Mouse (Mus musculus): ENCODE results near the gene Fam53b. TPM values are rescaled to one million over a fixed set of nuclear protein-coding genes. Genes with fewer than 3 reads are reported as not detected.

Fam53b gene
- polyA plus RNA-seq, 1 experiment: 22.1 TPM

DNA sequence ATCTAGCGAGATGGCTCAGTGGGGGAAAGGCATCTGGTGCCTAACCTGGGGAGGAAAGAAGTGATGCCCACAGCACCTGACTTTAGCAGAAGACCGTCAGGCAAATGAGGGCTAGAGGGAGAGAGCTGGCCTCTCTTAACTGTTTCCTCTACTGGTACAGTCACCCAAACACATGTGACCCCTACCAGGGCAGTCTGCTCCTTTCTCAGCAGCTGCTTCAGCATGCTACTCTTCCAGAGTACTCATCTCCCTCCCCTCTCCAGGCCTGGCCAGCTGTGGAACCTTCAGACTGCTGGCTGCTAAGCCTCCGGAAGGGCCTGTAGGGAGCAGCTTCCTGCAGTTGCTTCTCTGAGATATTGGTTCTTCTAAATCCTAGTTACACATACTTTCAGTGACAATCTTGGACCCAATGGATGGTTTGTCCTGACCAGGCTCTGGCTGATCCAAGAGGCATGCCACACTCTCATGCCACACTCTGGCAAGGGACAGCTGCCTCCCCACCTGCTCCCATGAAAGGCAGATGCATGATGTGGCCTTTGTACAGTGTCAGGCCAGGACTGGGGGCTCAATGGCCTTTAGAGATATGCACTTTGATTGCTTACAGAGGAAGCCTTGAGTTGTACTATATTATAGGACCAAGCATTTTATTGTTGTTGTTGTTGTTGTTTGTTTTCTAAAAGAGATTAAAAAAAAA lies 65.5 kb downstream of the Fam53b start:
- Histone ChIP-seq H3K4me3 (replicated peaks) (no peak overlapping the region), H3K4me1 (peaks cover 60% of the 10 kb centered on the region), H3K27me3 (replicated peaks) (no peaks in the 10 kb centered on the region), H3K36me3 (replicated peaks; ENCODE audit: low read length) (peaks cover 82% of the 10 kb centered on the region), H3K9me3 (no peaks in the 10 kb centered on the region)
- TF ChIP-seq FLI1 (IDR thresholded peaks at IDR 0.05; ENCODE audit: low read length) (no peak), GATA1 (IDR thresholded peaks at IDR 0.05; ENCODE audit: borderline replicate concordance, low read length) (no peak)

DNA sequence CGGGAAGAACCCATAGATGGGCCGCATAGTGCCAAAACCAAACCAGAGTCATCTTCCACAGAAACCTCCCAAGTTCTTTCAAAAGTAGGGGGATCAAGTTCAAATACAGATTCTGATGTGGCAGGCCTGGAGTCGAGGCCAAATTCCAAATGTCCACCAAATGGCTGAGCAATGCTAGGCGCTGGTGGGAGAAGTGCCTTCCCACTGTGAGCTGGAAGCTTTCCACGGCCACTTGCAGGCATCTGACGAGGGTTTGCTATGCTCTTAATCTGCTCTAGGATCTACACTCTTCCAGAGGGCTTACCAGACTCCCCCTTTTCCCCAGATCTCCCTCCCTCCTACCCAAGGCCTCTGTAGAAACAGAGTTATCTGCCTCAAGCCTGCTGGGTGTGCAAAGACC lies 66.6 kb downstream of the Fam53b start:
- TF ChIP-seq GATA1 (IDR thresholded peaks at IDR 0.05; ENCODE audit: borderline replicate concordance, low read length) (no peak), FLI1 (IDR thresholded peaks at IDR 0.05; ENCODE audit: low read length) (no peak)
- H3K9me3 ChIP-seq: no peaks in the 10 kb centered on the region
- peaks cover 57% of the 10 kb centered on the region for H3K4me1 ChIP-seq
- peaks cover 82% of the 10 kb centered on the region for H3K36me3 ChIP-seq (replicated peaks; ENCODE audit: low read length)
- no peak overlapping the region for H3K4me3 ChIP-seq (replicated peaks)
- H3K27me3 ChIP-seq (replicated peaks): no peaks in the 10 kb centered on the region

GRCm38 (mm10) chr7:132742912-132743311 lies 70.8 kb downstream of the Fam53b start:
- Histone ChIP-seq H3K4me1 (peaks cover 64% of the 10 kb centered on the region), H3K9me3 (no peaks in the 10 kb centered on the region), H3K36me3 (replicated peaks; ENCODE audit: low read length) (peaks cover 82% of the 10 kb centered on the region), H3K4me3 (replicated peaks) (no peak overlapping the region), H3K27me3 (replicated peaks) (no peaks in the 10 kb centered on the region)
- TF ChIP-seq GATA1 (IDR thresholded peaks at IDR 0.05; ENCODE audit: borderline replicate concordance, low read length) (no peak), FLI1 (IDR thresholded peaks at IDR 0.05; ENCODE audit: low read length) (no peak)

DNA sequence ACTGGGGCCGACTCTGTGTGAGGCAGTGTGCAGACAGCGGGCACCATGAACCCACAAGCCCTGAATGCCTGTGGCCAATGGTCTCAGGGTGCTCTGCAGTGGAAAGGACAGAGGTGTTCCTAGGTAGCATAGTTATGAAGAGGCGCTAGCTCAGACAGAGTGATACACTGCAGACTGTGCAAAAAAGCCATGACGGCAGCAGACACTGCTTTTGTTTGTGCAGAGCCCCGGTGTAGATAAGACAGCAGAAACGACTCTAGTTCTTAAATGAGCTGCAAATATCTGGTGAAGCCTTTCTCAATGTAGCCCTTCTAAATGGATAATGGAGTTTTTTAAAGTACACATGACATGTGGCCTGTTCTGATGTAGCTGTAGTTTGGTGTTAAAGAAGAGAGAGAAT lies 73.9 kb downstream of the Fam53b start:
- Histone ChIP-seq H3K4me1 (peaks cover 73% of the 10 kb centered on the region), H3K9me3 (no peaks in the 10 kb centered on the region), H3K36me3 (replicated peaks; ENCODE audit: low read length) (peaks cover 74% of the 10 kb centered on the region), H3K4me3 (replicated peaks) (peak overlapping the region; percentile 14), H3K27me3 (replicated peaks) (no peaks in the 10 kb centered on the region)
- TF ChIP-seq GATA1 (IDR thresholded peaks at IDR 0.05; ENCODE audit: borderline replicate concordance, low read length): no peak
- no peak for TF ChIP-seq FLI1 (IDR thresholded peaks at IDR 0.05; ENCODE audit: low read length)

DNA sequence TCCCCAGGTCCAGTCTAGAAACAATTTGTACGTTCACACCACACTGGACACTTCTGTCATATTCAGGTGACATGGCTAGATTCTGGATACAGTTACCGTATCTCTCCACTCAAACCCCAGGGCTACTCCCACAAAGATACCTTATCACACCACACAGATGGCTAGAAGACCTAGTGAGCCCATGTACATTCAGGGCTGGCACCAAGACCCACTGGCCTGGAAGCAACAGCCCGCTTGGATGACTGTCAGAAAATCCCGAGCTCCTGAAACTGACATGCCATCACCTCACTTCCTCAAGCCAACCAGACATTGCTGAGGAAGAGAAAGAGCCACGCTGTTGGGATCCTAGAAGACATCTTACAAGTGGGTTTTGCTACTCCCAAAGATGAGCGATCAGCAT lies 74.8 kb downstream of the Fam53b start:
- peaks cover 84% of the 10 kb centered on the region for H3K36me3 ChIP-seq (replicated peaks; ENCODE audit: low read length)
- no peaks in the 10 kb centered on the region for H3K9me3 ChIP-seq
- no peaks in the 10 kb centered on the region for H3K27me3 ChIP-seq (replicated peaks)
- TF ChIP-seq GATA1 (IDR thresholded peaks at IDR 0.05; ENCODE audit: borderline replicate concordance, low read length) (no peak), FLI1 (IDR thresholded peaks at IDR 0.05; ENCODE audit: low read length) (no peak)
- H3K4me3 ChIP-seq (replicated peaks): no peak overlapping the region
- H3K4me1 ChIP-seq: peaks cover 83% of the 10 kb centered on the region

DNA sequence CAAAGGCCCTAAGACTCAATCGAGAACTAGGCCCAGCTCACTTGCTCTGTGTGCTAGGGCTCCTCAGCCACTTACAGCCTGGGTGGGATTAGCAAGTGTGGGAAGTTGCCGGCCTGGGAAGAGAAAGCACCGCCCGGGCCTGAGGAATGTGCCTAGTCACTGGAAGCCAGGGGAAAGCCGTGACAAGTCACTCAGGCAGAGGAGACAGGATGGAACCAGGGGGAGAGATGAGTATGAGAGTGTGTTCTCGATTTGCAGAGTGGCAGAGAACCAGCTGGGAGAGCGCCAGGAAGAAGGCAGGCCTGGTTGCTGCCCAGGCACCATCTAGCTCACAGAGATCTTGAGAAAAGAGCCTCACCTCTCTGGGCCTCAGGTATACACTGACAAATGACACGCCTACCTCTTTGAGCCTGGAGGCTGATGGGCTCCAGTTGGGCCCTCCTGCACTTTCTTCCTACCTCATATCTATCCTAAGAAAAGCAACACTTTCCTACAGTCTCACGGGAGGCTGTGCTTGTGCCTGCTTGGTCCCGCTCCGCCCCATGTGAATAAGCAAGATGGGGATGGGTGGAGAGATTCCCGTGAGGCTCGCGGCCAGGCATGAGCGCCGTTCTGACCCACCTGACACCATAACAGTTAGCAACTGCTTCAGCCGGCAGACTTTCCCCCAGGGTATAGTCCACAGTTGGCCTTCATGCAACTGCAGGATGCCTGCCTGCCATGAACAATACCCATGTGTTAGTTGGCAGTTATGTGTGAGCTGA lies 77.4 kb downstream of the Fam53b start:
- no peaks in the 10 kb centered on the region for H3K27me3 ChIP-seq (replicated peaks)
- H3K4me1 ChIP-seq: peaks cover 95% of the 10 kb centered on the region
- H3K36me3 ChIP-seq (replicated peaks; ENCODE audit: low read length): peaks cover 87% of the 10 kb centered on the region
- no peaks in the 10 kb centered on the region for H3K9me3 ChIP-seq
- TF ChIP-seq GATA1 (IDR thresholded peaks at IDR 0.05; ENCODE audit: borderline replicate concordance, low read length) (no peak), FLI1 (IDR thresholded peaks at IDR 0.05; ENCODE audit: low read length) (no peak)
- peak overlapping the region; percentile 75 for H3K4me3 ChIP-seq (replicated peaks)

GRCm38 (mm10) chr7:132735145-132735544 lies 78.5 kb downstream of the Fam53b start:
- Histone ChIP-seq H3K36me3 (replicated peaks; ENCODE audit: low read length) (peaks cover 87% of the 10 kb centered on the region), H3K9me3 (no peaks in the 10 kb centered on the region), H3K4me1 (peaks cover 100% of the 10 kb centered on the region), H3K27me3 (replicated peaks) (no peaks in the 10 kb centered on the region), H3K4me3 (replicated peaks) (peak overlapping the region; percentile 75)
- TF ChIP-seq FLI1 (IDR thresholded peaks at IDR 0.05; ENCODE audit: low read length): no peak
- no peak for TF ChIP-seq GATA1 (IDR thresholded peaks at IDR 0.05; ENCODE audit: borderline replicate concordance, low read length)

DNA sequence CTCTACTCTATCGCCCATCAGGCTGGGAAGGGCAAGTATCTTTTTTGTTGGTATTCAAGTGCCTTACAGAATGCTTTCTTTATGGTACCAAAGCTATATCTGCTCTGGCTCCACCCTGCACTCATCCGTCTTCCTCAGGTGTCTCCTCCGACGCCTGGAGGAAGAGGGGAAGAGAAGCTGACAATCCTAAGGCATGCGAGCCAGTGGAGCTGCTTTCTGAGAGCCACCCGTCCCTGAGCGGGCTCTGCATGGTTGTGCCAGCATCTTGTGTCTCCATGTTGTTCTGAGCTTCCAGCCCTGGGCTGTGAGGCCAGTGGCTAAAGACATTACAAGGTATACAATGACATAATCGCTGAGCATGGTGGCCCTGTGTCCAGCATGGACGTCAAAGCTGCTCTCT lies 79.5 kb downstream of the Fam53b start:
- Histone ChIP-seq H3K4me1 (peaks cover 100% of the 10 kb centered on the region), H3K9me3 (no peaks in the 10 kb centered on the region), H3K27me3 (replicated peaks) (no peaks in the 10 kb centered on the region), H3K36me3 (replicated peaks; ENCODE audit: low read length) (peaks cover 87% of the 10 kb centered on the region), H3K4me3 (replicated peaks) (no peak overlapping the region)
- TF ChIP-seq GATA1 (IDR thresholded peaks at IDR 0.05; ENCODE audit: borderline replicate concordance, low read length): no peak
- TF ChIP-seq FLI1 (IDR thresholded peaks at IDR 0.05; ENCODE audit: low read length): no peak

GRCm38 (mm10) chr7:132733521-132733920 lies 80.2 kb downstream of the Fam53b start:
- peaks cover 100% of the 10 kb centered on the region for H3K4me1 ChIP-seq
- no peak overlapping the region for H3K4me3 ChIP-seq (replicated peaks)
- no peaks in the 10 kb centered on the region for H3K9me3 ChIP-seq
- no peaks in the 10 kb centered on the region for H3K27me3 ChIP-seq (replicated peaks)
- peaks cover 87% of the 10 kb centered on the region for H3K36me3 ChIP-seq (replicated peaks; ENCODE audit: low read length)
- TF ChIP-seq FLI1 (IDR thresholded peaks at IDR 0.05; ENCODE audit: low read length): no peak
- no peak for TF ChIP-seq GATA1 (IDR thresholded peaks at IDR 0.05; ENCODE audit: borderline replicate concordance, low read length)

- Histone ChIP-seq H3K4me1 (peaks cover 98% of the 10 kb centered on the region), H3K4me3 (replicated peaks) (no peak overlapping the region), H3K36me3 (replicated peaks; ENCODE audit: low read length) (peaks cover 85% of the 10 kb centered on the region), H3K27me3 (replicated peaks) (no peaks in the 10 kb centered on the region), H3K9me3 (no peaks in the 10 kb centered on the region)
- TF ChIP-seq FLI1 (IDR thresholded peaks at IDR 0.05; ENCODE audit: low read length) (no peak), GATA1 (IDR thresholded peaks at IDR 0.05; ENCODE audit: borderline replicate concordance, low read length) (no peak)
Observed at GRCm38 (mm10) chr7:132732136-132732789, 81.4 kb downstream of the Fam53b start.

Data from megakaryocyte, embryonic 14.5 days (primary cell).